Mouse (Mus musculus): Measurements from ENCODE around the gene Brd2. TPM values are rescaled to one million over a fixed set of nuclear protein-coding genes. Genes with fewer than 3 reads are reported as not detected.

Gene Brd2
- total RNA-seq, 2 experiments from 2014 or later = 184 to 185 TPM

DNA sequence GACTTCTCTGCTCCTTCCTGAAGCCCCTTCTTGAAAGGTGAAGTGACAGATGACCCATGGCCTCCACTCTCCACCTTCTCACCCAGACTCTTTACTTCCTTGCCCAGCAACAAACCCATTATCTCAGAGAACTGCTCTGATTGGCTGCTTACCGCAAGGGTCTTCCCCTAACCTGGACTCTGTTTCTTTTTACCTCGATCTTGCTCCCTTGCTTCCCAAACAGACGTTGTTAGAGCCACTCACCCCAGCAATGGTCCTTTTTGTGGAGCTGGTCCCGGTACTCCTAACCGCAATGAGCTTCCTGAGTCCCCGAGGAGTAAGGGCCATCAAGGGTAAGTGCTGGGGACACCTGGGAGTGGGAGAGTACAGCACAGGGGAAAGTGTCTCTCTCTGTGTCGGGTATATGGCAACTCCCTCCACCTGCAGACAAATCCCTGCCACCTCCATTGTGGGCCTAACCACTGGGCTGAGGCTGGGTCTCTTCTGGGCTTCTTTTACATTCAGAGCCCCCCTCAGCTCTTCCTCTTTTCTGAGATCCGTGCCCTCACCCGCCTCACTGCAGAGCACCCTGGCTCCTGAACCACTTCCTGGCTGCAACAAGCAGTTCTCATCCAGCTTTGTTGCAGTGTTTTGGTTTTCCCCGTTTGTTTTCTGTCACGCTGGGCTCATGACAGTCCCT is 30.1 kb downstream of the Brd2 start, which contains the start of gene H2-Oa:
TSS of gene H2-Oa (plus strand) at position 144 of the 679 bp plus-strand sequence.
- no peak for DNase-seq (ENCODE audit: low spot score in 2 of 2)

DNA sequence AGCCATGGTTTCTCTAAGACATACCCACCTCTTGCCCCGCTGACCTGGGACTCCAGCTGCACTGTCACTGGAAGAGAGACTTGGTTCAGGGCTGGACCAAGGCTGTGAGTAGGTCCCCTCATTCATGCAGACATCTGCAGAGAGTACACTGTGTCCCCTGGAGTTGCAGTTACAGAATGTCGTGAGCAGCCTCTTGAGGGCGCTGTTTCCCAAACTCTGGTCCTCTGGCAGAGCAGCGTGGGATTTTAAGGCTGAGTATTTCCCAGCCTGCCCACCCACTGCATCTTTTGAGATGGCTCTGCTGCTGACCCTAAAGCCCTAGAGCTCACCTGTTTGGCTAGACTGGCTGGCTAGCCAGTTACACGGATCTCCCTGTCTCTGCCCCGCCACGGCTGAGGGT is 31.5 kb downstream of the Brd2 start:
- no peak for DNase-seq (ENCODE audit: low spot score in 2 of 2)

DNA sequence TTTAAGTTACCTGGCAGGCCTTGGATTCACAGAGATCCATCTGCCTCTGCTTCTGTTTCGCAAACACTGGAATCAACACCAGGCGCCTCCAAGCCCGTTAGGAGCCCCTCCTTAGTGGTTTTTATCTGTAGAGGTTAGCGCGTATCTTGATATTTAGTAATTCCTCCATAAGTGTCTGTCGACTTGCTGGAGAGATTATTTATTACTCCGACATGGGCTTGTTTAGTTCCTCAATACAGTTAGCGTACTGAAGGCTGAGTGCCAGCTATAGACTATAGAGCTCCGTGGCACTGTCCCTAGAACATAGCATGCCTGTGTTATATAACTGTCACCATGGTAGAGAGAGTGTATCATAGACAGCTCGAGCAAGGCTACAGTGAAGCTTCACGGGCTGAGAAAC is 34.3 kb downstream of the Brd2 start:
- peak in 1 of 2 experiments; percentile 47 for DNase-seq (ENCODE audit: low spot score in 2 of 2)

DNA sequence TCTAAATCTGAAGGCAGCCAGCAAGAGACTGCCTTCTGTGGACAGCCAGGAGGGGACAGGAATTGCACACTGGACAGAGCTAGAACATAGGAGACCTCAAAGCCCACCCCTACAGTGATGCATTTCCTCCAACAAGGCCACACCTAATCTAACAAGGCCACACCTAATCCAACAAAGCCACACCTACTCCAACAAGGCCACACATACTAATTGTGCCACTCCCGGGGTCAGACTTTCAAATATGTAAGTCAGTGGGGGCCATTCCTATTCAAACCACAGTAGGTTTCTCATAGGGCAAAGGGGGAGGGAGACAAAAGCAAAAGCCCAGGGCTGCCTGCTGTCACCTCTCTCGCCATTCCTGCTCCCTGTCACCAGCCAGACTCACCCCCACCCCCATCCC is 35.0 kb downstream of the Brd2 start:
- no peak for DNase-seq (ENCODE audit: low spot score in 2 of 2)

DNA sequence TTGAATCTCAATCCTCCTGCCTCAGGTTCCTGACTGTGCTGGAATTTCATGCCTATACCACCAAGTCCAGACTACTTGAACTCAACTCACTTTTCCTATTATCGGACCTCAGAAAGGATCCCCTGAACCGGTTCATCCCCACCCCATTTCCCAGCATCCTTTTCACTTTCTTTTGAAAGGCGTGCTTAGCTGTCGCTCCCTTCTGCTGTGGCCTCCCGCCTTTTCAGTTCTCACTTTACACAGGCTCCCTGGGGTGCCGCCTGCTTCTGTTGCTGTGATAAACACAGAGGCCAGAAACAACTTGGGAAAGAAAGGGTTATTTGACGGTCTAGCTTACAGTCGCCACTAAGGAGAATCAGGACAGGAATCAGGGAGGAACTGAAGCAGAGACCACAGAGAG is 39.3 kb downstream of the Brd2 start:
- no peak for DNase-seq (ENCODE audit: low spot score in 2 of 2)

DNA sequence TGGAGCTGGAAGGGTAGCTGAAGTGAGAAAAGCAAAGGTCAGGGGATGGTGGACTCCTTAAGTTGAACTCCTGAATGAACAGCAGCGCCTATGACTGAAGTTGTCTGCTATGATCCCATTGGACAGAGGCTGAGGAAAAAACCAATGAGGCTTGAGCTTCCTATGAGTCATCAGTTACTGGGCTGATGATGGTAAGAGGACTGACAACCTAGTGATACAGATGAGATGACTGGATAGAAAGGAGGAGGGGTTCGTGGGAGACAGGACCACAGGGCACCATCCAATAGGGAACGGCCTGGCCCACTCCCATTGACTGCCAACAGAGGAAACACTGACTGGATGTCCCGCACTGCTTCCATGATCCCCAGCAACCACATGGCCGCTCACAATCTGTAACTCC is 42.8 kb downstream of the Brd2 start:
- DNase-seq (ENCODE audit: low spot score in 2 of 2) = peak; percentile 19 to 63

DNA sequence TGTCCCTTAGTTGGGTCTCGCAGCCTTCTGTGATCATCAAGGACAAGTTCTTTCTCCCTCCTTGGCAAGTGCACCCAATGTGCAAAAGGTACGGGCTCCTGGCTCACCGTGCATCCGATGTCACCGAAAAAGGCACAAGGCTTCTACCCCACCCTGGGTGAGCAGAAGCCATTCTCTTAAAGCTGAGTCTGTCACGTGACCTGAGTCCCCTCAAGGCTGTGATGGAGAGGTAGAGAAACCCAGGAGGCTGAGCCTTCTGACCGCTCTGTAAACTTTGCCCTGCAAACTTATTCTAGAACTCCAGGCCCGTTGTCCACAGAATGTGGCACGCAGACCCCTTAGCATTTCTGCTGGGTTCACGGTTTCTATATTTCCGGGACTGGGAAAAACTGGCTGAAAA is 43.4 kb downstream of the Brd2 start:
- no peak for DNase-seq (ENCODE audit: low spot score in 2 of 2)

DNA sequence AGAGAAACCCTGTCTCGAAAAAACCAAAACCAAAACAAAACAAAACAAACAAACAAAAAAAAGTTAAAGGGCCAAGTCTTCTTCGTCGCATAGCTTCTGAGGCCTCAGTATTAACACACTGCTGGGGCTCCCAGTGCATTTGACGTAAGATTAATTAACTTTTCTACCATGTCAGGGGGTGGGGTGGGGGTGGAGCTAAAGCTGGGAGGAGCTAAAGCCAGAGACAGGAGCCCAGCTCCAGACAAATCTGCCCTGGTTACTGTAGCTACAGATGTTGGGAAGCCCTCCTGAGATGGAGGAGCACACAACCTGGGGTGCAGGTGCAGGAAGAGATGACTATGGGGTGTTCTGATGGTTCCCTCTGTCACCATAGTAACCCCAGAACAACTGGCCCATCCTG is 44.3 kb downstream of the Brd2 start:
- DNase-seq (ENCODE audit: low spot score in 2 of 2) = no peak

DNA sequence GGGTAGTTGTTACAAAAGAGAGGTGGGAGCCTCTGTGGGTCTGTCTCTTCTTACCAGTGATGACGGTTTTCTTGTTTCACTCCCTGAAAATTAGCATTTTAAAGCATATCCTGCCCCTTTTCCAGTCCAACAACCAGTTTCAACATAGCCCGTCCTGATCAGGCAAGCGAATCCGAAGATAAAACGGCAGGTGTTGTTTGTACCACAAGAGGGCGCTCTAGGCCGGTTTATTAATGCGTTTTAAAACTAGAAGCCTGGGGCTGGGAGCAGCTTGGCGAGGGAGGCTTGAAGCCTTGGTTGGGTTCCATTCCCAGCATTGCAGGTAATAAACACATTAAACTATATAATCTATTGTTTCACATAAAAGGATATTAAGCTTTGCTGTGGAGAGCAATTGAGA is 44.9 kb downstream of the Brd2 start:
- peak; percentile 42 to 85 for DNase-seq (ENCODE audit: low spot score in 2 of 2)

DNA sequence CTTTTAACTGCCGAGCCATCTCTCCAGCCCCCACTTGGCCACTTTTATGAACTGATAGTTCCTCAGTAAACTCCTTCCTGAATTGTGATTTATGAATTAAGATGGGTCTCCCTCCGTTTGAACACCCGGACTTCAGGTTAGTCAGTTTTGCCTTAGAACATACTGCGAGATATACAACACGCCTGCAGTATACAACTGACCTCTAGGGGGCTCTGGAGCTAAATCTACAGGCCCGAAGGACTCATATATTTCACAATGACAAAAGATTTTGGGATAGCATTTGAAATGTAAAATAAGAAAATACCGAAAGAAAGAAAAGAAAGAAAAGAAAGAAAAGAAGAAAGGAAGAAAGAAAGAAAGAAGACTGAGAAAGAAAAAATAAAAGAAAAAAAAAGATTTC is 47.2 kb downstream of the Brd2 start:
- peak in 1 of 2 experiments; percentile 87 for DNase-seq (ENCODE audit: low spot score in 2 of 2)

DNA sequence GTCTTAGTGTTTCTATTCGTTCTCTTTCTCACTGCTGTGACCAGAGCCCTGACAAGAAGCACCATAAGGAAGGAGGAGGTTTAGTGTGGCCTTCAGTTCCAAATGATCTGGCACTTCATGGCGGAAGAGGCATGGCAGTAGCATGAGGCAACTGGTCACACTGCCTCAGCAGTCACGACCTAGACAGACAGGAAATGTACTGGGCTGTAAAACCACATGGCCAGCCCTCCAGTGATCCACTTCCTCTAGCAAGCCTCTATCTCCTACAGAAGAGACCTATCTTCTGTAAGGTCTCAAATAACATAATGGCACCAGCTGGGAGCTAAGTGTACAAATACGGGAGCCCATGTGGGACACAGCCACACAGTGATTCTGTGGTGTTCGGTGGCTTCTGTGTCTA is 50.3 kb downstream of the Brd2 start:
- no peak for DNase-seq (ENCODE audit: low spot score in 2 of 2)

DNA sequence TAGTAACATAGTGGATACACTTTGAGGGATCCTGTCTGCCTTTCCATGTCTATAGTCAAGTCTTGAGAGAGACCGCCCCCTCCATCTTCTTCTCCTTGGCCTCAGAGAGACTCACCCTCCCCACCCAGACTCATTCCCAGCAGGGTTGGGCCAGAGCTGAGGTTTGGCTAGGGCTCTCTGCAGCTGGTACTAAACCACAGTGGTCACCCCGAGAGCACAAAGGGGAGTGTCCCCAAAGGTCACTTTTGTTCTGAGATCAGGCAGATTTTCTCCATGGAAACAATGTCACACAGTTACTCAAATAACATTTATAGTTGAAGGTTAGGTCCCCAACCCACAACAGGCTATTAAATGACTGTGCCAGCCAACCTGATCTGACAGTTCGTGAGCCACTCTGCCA is 53.6 kb downstream of the Brd2 start:
- no peak for DNase-seq (ENCODE audit: low spot score in 2 of 2)

Other genes with a start within 250 kb of the Brd2 start
- not detected for gene Gm7029, start 248.8 kb downstream of the Brd2 start, total RNA-seq (2021)
- gene Kifc1, start 232.0 kb downstream of the Brd2 start, total RNA-seq (2021) = 1 to 10 TPM; 1.8 to 2.6 TPM
- gene Platr17, start 217.5 kb downstream of the Brd2 start, total RNA-seq (2021) = under 1 TPM in 1 of 2 experiments, not detected in 1; 0.42 TPM
- 10 to 100 TPM; 29.6 to 32.9 TPM for gene Daxx, start 213.2 kb downstream of the Brd2 start, total RNA-seq (2021)
- gene Tapbp, start 206.7 kb downstream of the Brd2 start, total RNA-seq (2021) = 10 to 100 TPM; 38.3 to 38.5 TPM
- gene Zbtb22, start 206.7 kb downstream of the Brd2 start, total RNA-seq (2021) = 10 to 100 TPM; 34.3 to 34.4 TPM
- gene Rgl2, start 193.1 kb downstream of the Brd2 start, total RNA-seq (2021) = 10 to 100 TPM; 61.9 to 63.0 TPM
- gene Pfdn6, start 182.3 kb downstream of the Brd2 start, total RNA-seq (2021) = 10 to 100 TPM; 94.9 to 95.8 TPM
- 10 to 100 TPM; 13.2 to 15.5 TPM for gene Wdr46, start 182.0 kb downstream of the Brd2 start, total RNA-seq (2021)
- gene B3galt4, start 171.1 kb downstream of the Brd2 start, total RNA-seq (2021) = 1 to 10 TPM; 5.1 to 5.2 TPM
- 10 to 100 TPM; 76.1 to 79.8 TPM for gene Vps52, start 166.8 kb downstream of the Brd2 start, total RNA-seq (2021)
- 100 to 1,000 TPM; 319 to 336 TPM for gene Rps18, start 166.6 kb downstream of the Brd2 start, total RNA-seq (2021)
- gene H2-K1, start 122.3 kb downstream of the Brd2 start, total RNA-seq (2021) = 10 to 100 TPM; 25.5 to 26.9 TPM
- gene Ring1, start 98.0 kb downstream of the Brd2 start, total RNA-seq (2021) = 10 to 100 TPM; 39.0 to 40.8 TPM
- 10 to 100 TPM; 59.7 to 63.9 TPM for gene H2-Ke6, start 94.6 kb downstream of the Brd2 start, total RNA-seq (2021)
- 100 to 1,000 TPM in 1 of 2 experiments, 10 to 100 TPM in 1; 90.7 to 105 TPM for gene Slc39a7, start 91.0 kb downstream of the Brd2 start, total RNA-seq (2021)
- 10 to 100 TPM; 77.1 to 85.8 TPM for gene Rxrb, start 90.8 kb downstream of the Brd2 start, total RNA-seq (2021)
- 10 to 100 TPM; 22.5 to 23.4 TPM for gene Col11a2, start 83.2 kb downstream of the Brd2 start, total RNA-seq (2021)
- gene H2-Oa, start 30.3 kb downstream of the Brd2 start, total RNA-seq (2021) = not detected
- 10 to 100 TPM; 27.4 to 32.5 TPM for gene H2-DMa, start 3.1 kb downstream of the Brd2 start, total RNA-seq (2021)
- gene H2-DMb2, start 20.7 kb upstream of the Brd2 start, total RNA-seq (2021) = 1 to 10 TPM; 1.3 to 1.6 TPM
- gene H2-DMb1, start 30.4 kb upstream of the Brd2 start, total RNA-seq (2021) = 1 to 10 TPM; 3.2 to 3.8 TPM
- 1 to 10 TPM; 3.6 to 3.9 TPM for gene Tap1, start 64.9 kb upstream of the Brd2 start, total RNA-seq (2021)
- 1 to 10 TPM; 2.1 to 3.7 TPM for gene Psmb9, start 65.1 kb upstream of the Brd2 start, total RNA-seq (2021)
- gene Psmb8, start 75.1 kb upstream of the Brd2 start, total RNA-seq (2021) = 1 to 10 TPM; 4.1 to 5.8 TPM
- gene Tap2, start 80.9 kb upstream of the Brd2 start, total RNA-seq (2021) = 10 to 100 TPM in 1 of 2 experiments, 1 to 10 TPM in 1; 8.4 to 12.8 TPM
- gene H2-Ob, start 116.3 kb upstream of the Brd2 start, total RNA-seq (2021) = under 1 TPM; 0.20 to 0.37 TPM
- gene H2-Ab1, start 135.1 kb upstream of the Brd2 start, total RNA-seq (2021) = 1 to 10 TPM; 1.3 to 1.9 TPM
- 1 to 10 TPM; 1.3 to 1.4 TPM for gene H2-Aa, start 165.2 kb upstream of the Brd2 start, total RNA-seq (2021)
- 1 to 10 TPM; 1.6 to 2.0 TPM for gene H2-Eb1, start 183.2 kb upstream of the Brd2 start, total RNA-seq (2021)
- gene H2-Eb2, start 203.0 kb upstream of the Brd2 start, total RNA-seq (2021) = not detected
- under 1 TPM; 0.28 to 0.87 TPM for gene Btnl2, start 232.2 kb upstream of the Brd2 start, total RNA-seq (2021)